Mouse (Mus musculus) kidney, postnatal 0 days (tissue): ENCODE results near the gene Plpp7. TPM values are rescaled to one million over a fixed set of nuclear protein-coding genes. Genes with fewer than 3 reads are reported as not detected.

Experiments used
- ATAC-seq: fragments of 200-750 bp; cut with Nextera tagmentation; replicated peaks from 2 replicates; pipeline ENCODE4 v1.8.0; 2017; ENCODE audit warnings: low read depth, moderate number of reproducible peaks, moderate TSS enrichment, moderate library complexity; ENCODE audit not compliant: low FRiP score
- DNase-seq: peaks from one replicate; pipeline ENCODE4 v3.0.0-alpha.2; 2016; ENCODE audit warnings: low spot score
- H3K27ac ChIP-seq: fragments of 300-500 bp; sonication (generic); 2 replicates; pipeline ENCODE4 v1.5.1; 2014; ENCODE audit warnings: mild to moderate bottlenecking
- H3K27me3 ChIP-seq: fragments of 300-500 bp; sonication (generic); 2 replicates; pipeline ENCODE4 v1.6.1; 2014; ENCODE audit warnings: low read length, mixed read lengths; ENCODE audit not compliant: insufficient read depth
- H3K36me3 ChIP-seq: fragments of 300-500 bp; sonication (generic); 2 replicates; pipeline ENCODE4 v1.6.1; 2014; ENCODE audit warnings: low read length, mixed read lengths; ENCODE audit not compliant: insufficient read depth
- H3K4me1 ChIP-seq: fragments of 300-500 bp; sonication (generic); replicated peaks from 2 replicates; pipeline ENCODE4 v1.6.1; 2014; ENCODE audit warnings: antibody characterized with exemption, low read length, mixed read lengths; ENCODE audit not compliant: insufficient read depth
- H3K4me2 ChIP-seq: fragments of 300-500 bp; sonication (generic); 2 replicates; pipeline ENCODE4 v1.6.1; 2014; ENCODE audit warnings: mild to moderate bottlenecking, low read length, moderate library complexity, mixed read lengths
- H3K4me3 ChIP-seq: fragments of 300-500 bp; sonication (generic); replicated peaks from 2 replicates; pipeline ENCODE4 v1.5.1; 2014; ENCODE audit warnings: low read depth, low read length
- H3K9ac ChIP-seq: fragments of 300-500 bp; sonication (generic); 2 replicates; pipeline ENCODE4 v1.6.1; 2014; ENCODE audit warnings: low read depth, low read length
- H3K9me3 ChIP-seq: fragments of 300-500 bp; sonication (generic); replicated peaks from 2 replicates; pipeline ENCODE4 v1.6.1; 2016; ENCODE audit warnings: low read length, inconsistent platforms, mixed read lengths
- CTCF ChIP-seq: IDR thresholded peaks from 2 replicates; pipeline ENCODE4 v1.5.1; 2016; ENCODE audit warnings: antibody characterized with exemption, low read depth, mild to moderate bottlenecking, moderate library complexity
- WGBS: fragments of 180-500 bp; shearing (Covaris S2); extraction: QIAGEN DNeasy Blood & Tissue Kit; methylation state at CpG from one replicate; pipeline ENCODE4 v1.1.7; 2014; 5-methylcytosine and 5-hydroxymethylcytosine counted together
- polyA plus RNA-seq: library from polyadenylated mRNA; unstranded; fragments of >200 nt; fragmentation: Nextera tagmentation; extraction: Ambion mirVana; gene quantifications from 2 replicates; pipeline ENCODE4 v1.2.1, GENCODE M21; 2015

Gene Plpp7
- polyA plus RNA-seq, 1 experiment from 2014 or later, result 4.7 TPM

DNA sequence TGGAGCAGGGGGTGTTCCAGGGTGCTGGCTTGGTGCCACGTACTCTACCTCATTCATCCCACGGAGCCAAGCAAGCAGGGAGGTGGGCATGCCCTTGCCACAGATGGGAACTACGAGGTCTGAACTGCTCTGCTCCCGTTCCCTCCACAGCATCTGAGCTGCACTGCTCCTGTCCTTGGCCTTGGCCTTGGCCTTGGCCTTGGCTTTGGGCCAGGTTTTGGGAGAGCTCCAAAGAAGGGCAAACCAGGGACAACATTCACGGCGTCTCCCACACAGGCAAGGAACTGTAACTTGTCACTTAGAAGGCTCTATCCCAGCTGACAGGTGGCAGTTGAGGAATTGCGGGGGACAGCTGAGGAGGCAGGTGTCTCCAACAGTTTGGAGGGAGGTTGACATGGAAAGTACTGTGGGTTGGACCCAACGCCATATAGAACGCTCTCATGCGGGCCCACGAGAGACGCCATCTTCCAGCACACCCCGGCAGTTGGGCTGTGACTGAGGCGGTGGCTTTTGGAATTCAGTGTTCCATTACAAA, 16.1 kb upstream of the Plpp7 start:
- Histone ChIP-seq H3K4me1 (peaks cover 13% of the 10 kb centered on the region), H3K4me3 (no peak overlapping the region), H3K4me2 (no peak overlapping the region), H3K36me3 (no peaks in the 10 kb centered on the region), H3K9ac (no peak overlapping the region), H3K27ac (0 out of 2 replicates have a peak overlapping the region, but pooled peaks have one; percentile 39), H3K9me3 (no peaks in the 10 kb centered on the region), H3K27me3 (peaks cover 15% of the 10 kb centered on the region; the same call in 1 of the 2 replicates)
- DNase-seq (no peak), ATAC-seq (no peak)
- 82% methylated on average over 14 of the region's 14 CpGs for WGBS
- TF ChIP-seq CTCF, result no peak

DNA sequence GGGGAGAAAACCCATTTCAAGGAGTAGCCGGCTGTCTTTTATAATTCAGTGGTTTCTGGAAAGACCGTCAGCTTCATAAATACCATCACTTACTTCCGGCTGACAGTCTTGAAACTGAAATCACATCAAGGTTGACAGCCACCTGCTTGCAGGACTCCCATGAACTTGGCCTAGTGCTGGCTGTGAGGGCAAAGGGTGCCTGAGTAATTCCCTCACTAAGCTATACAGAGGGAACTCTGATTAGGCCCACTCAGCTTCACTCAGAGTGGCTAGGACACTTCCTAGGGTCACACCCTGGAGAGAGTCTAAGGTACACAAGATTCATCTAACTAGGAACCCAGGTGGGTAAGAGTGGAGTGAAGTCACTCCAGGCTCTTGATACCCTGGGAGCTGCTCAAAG, 14.6 kb upstream of the Plpp7 start:
- H3K27ac ChIP-seq, result no peak overlapping the region
- no peak overlapping the region for H3K4me2 ChIP-seq
- H3K27me3 ChIP-seq, result peaks cover 15% of the 10 kb centered on the region; the same call in 1 of the 2 replicates
- ATAC-seq (no peak), DNase-seq (no peak)
- peaks cover 13% of the 10 kb centered on the region for H3K4me1 ChIP-seq
- WGBS, result 85% methylated on average over 3 of the region's 3 CpGs
- no peak overlapping the region for H3K9ac ChIP-seq
- H3K9me3 ChIP-seq, result no peaks in the 10 kb centered on the region
- H3K36me3 ChIP-seq, result no peaks in the 10 kb centered on the region
- no peak for TF ChIP-seq CTCF
- no peak overlapping the region for H3K4me3 ChIP-seq

- no peak overlapping the region for H3K9ac ChIP-seq
- WGBS, result 78% methylated on average over 14 of the region's 14 CpGs
- no peak for TF ChIP-seq CTCF
- H3K4me3 ChIP-seq, result no peak overlapping the region
- H3K27me3 ChIP-seq, result peaks cover 15% of the 10 kb centered on the region; the same call in 1 of the 2 replicates
- H3K27ac ChIP-seq, result no peak overlapping the region
- H3K36me3 ChIP-seq, result no peaks in the 10 kb centered on the region
- no peaks in the 10 kb centered on the region for H3K9me3 ChIP-seq
- DNase-seq, result no peak
- H3K4me1 ChIP-seq, result peaks cover 13% of the 10 kb centered on the region
- no peak for ATAC-seq
- peak overlapping the region; percentile 99; the same call in 1 of the 2 replicates for H3K4me2 ChIP-seq
Measured at GRCm38 (mm10) chr2:32081296-32081929, 13.9 kb upstream of the Plpp7 start.

DNA sequence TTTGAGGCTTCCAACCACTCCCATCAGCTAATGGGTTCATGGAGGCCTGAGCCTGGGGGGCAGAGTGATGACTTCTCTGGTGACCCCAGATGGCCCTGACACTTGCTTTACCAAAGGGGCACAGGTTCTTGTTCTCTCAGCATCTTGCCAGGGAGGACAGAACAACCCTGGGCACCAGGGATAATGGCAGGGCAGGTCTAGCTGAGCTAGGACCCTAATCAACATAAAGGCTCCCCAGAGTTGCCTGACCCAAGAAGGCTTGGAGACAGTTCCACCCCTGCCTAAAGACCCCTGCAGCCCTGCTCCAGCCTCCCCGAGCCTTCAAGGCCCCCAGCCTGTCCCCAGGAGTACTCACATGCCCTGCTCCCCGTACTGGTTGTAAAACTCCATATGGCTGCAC, 13.1 kb upstream of the Plpp7 start:
- peaks cover 13% of the 10 kb centered on the region for H3K4me1 ChIP-seq
- no peak overlapping the region for H3K9ac ChIP-seq
- H3K4me2 ChIP-seq, result peak overlapping the region; percentile 99
- 0 out of 2 replicates have a peak overlapping the region, but pooled peaks have one; percentile 59 for H3K4me3 ChIP-seq
- ATAC-seq (no peak), DNase-seq (no peak)
- peaks cover 17% of the 10 kb centered on the region; the same call in 1 of the 2 replicates for H3K27me3 ChIP-seq
- TF ChIP-seq CTCF, result no peak
- H3K9me3 ChIP-seq, result no peaks in the 10 kb centered on the region
- H3K36me3 ChIP-seq, result no peaks in the 10 kb centered on the region
- 10% methylated on average over 2 of the region's 2 CpGs for WGBS
- H3K27ac ChIP-seq, result no peak overlapping the region

DNA sequence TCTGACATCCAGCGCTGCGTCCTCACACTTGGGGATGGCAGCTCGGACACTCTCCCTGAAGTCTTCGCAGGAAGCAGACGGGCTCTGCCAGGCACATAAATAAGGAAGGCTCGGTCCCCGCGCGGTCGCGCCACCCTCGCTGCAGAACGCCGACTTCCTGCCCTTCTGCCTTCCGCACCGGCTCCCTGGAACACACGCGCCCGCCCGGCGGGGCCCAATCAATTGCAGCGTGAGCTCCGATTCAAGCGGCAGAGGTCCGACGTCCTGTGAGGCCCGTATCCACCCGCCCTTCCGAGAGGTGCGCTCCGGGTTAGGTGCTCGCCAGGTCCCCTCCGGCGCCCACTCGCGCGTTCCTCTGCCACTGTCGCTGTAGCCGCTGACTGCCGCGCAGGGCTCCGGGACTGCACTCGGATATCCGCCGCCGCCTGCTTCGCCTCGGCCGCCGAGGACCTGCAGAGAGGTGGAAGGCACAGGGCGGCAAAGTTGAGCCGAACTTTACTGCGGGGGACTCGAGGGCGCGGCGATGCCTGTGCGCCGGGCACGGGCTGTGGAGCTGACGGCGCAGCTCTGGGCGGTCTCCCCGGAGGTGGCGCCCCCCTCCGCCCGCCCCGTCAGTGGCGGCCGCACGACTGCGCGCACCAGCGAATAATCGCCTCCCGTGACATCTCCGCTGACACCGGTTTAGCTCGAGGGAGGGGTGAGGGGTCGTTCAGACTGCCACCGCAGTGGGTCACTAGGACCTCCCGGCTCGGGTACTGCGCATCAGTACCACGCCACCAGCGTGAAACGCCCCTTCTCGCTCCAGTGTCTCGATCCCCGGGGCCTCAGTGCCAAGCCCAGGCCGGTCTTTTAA, 11.9 kb upstream of the Plpp7 start:
- WGBS, result under 1% methylated on average over 89 of the region's 91 CpGs
- peak overlapping the region; percentile 48 for H3K9ac ChIP-seq
- peaks cover 13% of the 10 kb centered on the region for H3K4me1 ChIP-seq
- no peaks in the 10 kb centered on the region for H3K9me3 ChIP-seq
- H3K4me2 ChIP-seq, result peak overlapping the region; percentile 99
- no peak overlapping the region for H3K27ac ChIP-seq
- DNase-seq (peak; percentile 26), ATAC-seq (no peak; the same call in 1 of the 2 replicates)
- peaks cover 26% of the 10 kb centered on the region for H3K27me3 ChIP-seq
- TF ChIP-seq CTCF, result peak; percentile 19; the same call in 1 of the 2 replicates
- peak overlapping the region; percentile 59 for H3K4me3 ChIP-seq
- no peaks in the 10 kb centered on the region for H3K36me3 ChIP-seq
